Mouse (Mus musculus) testis, adult 2 months (tissue): ENCODE results near the gene Plcb4. TPM values are rescaled to one million over a fixed set of nuclear protein-coding genes. Genes with fewer than 3 reads are reported as not detected.

Experiments
- H3K27ac ChIP-seq: fragments of 200-500 bp; 2 replicates; pipeline ENCODE4 v1.5.1; 2012; ENCODE audit warnings: low read depth, low read length; ENCODE audit not compliant: control insufficient read depth, insufficient read depth
- H3K27me3 ChIP-seq: fragments of 200-500 bp; 2 replicates; pipeline ENCODE4 v1.6.1; 2012; ENCODE audit warnings: mild to moderate bottlenecking, low read length, moderate library complexity; ENCODE audit not compliant: control insufficient read depth, insufficient read depth
- H3K36me3 ChIP-seq: fragments of 200-500 bp; 2 replicates; pipeline ENCODE4 v1.6.1; 2012; ENCODE audit warnings: mild to moderate bottlenecking, low read length; ENCODE audit not compliant: control insufficient read depth, insufficient read depth
- H3K4me1 ChIP-seq: fragments of 200-500 bp; 2 replicates; pipeline ENCODE4 v1.6.1; 2012; ENCODE audit warnings: low read length; ENCODE audit not compliant: control insufficient read depth, insufficient read depth
- H3K4me3 ChIP-seq: fragments of 200-500 bp; 2 replicates; pipeline ENCODE4 v1.5.1; 2012; ENCODE audit warnings: low read depth, mild to moderate bottlenecking, low read length, moderate library complexity, mixed read lengths; ENCODE audit not compliant: control insufficient read depth
- CTCF ChIP-seq: fragments of 200-500 bp; IDR thresholded peaks from 2 replicates; pipeline ENCODE4 v1.5.1; 2012; ENCODE audit warnings: low read depth, mild to moderate bottlenecking, inconsistent platforms, low read length, moderate library complexity; ENCODE audit not compliant: control insufficient read depth, insufficient read depth, insufficient replicate concordance
- POLR2A ChIP-seq: fragments of 200-500 bp; IDR thresholded peaks from 2 replicates; pipeline ENCODE4 v1.6.1; 2012; ENCODE audit warnings: low read depth, mild to moderate bottlenecking, inconsistent platforms, low read length, moderate library complexity; ENCODE audit not compliant: control insufficient read depth
- polyA plus RNA-seq: library from polyadenylated mRNA; depleted of rRNA; stranded (reverse); fragments of >200 nt; gene quantifications from 2 replicates; pipeline ENCODE4 v1.2.3, GENCODE M21; 2012

Gene Plcb4
- polyA plus RNA-seq, 1 experiment = 12.3 TPM

- no peaks in the 10 kb centered on the region for H3K27me3 ChIP-seq
- TF ChIP-seq CTCF (no peak), POLR2A (no peak)
- no peak overlapping the region for H3K4me3 ChIP-seq
- H3K4me1 ChIP-seq = no peaks in the 10 kb centered on the region
- no peak overlapping the region for H3K27ac ChIP-seq
- H3K36me3 ChIP-seq = no peaks in the 10 kb centered on the region
Measured at GRCm38 (mm10) chr2:135673649-135674048, 14.8 kb downstream of the Plcb4 start.

DNA sequence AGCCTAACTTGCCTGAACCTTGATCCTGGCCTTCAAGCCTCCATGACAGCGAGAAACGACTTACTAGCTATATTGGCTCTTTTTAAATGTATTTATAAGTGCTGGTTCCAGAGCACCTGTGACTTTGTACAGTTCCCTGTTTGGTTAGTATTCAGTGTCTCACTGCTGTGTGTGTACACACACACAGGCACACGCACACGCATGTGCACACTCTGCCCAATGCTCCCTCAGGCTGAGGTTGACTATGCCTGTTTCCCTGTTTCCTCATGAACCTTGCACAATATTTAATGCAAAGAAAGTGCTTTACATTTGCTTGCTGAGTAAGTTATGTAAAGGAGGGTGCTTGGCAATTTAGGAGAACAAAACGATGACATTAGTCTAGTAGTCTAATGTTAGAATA is 16.5 kb downstream of the Plcb4 start:
- no peaks in the 10 kb centered on the region for H3K27me3 ChIP-seq
- H3K36me3 ChIP-seq = no peaks in the 10 kb centered on the region
- no peaks in the 10 kb centered on the region for H3K4me1 ChIP-seq
- H3K4me3 ChIP-seq = no peak overlapping the region
- TF ChIP-seq CTCF (no peak), POLR2A (no peak)
- peak overlapping the region; percentile 21; the same call in 1 of the 2 replicates for H3K27ac ChIP-seq

DNA sequence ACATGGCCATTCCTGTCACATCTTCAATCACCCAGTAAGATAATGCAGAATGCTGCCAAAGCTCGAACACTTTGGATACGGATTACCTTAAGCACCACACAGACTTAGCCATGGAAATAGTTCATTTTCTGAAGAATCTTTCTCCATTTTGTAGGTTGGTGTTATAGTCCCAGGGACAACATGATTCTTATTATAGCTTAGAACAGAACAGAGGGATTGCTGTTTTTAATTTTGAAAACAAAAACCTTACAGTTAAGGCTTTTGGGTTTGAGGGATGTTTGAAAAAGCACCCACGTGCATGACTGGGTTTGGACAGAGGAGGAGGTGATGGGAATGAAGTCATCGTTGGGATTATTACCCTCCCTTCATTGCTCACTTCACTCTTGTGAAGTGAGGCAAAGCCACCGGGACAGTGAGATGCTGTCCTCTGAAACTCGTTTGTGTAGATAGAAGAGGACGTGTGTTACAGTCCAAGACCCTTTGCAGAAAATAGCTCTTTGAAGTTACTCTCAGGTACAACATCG is 18.2 kb downstream of the Plcb4 start:
- Histone ChIP-seq H3K27me3 (no peaks in the 10 kb centered on the region), H3K4me1 (no peaks in the 10 kb centered on the region), H3K4me3 (no peak overlapping the region), H3K27ac (no peak overlapping the region), H3K36me3 (no peaks in the 10 kb centered on the region)
- no peak for TF ChIP-seq POLR2A
- no peak for TF ChIP-seq CTCF

- TF ChIP-seq CTCF (no peak), POLR2A (no peak)
- Histone ChIP-seq H3K4me3 (no peak overlapping the region), H3K27ac (no peak overlapping the region), H3K4me1 (no peaks in the 10 kb centered on the region), H3K36me3 (no peaks in the 10 kb centered on the region), H3K27me3 (no peaks in the 10 kb centered on the region)
Measured at GRCm38 (mm10) chr2:135677601-135678000, 18.8 kb downstream of the Plcb4 start.

DNA sequence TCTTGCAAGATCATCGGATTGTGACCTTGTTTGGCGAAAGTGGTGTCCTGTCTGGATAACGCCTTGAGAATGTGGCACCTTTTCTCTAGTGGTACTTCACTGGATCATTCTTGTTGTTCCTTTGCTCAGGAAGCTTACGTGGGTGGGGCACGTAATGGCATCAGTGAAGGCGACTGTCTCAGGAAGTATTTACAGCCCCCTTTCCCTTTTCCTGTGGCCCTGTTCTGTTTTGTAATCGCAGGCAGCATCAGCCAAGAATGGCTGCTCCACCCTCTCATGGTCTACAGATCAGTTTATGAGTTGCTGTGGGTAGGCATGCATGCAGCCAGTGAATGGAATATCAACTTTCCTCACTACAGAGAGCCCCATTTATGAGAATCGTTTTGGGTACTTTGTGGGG is 21.2 kb downstream of the Plcb4 start:
- H3K27ac ChIP-seq = no peak overlapping the region
- H3K4me3 ChIP-seq = no peak overlapping the region
- no peak for TF ChIP-seq CTCF
- no peak for TF ChIP-seq POLR2A
- H3K4me1 ChIP-seq = no peaks in the 10 kb centered on the region
- H3K36me3 ChIP-seq = no peaks in the 10 kb centered on the region
- no peaks in the 10 kb centered on the region for H3K27me3 ChIP-seq

GRCm38 (mm10) chr2:135680406-135681134 is 21.8 kb downstream of the Plcb4 start:
- Histone ChIP-seq H3K4me1 (no peaks in the 10 kb centered on the region), H3K27ac (no peak overlapping the region), H3K36me3 (no peaks in the 10 kb centered on the region), H3K4me3 (no peak overlapping the region), H3K27me3 (no peaks in the 10 kb centered on the region)
- no peak for TF ChIP-seq POLR2A
- TF ChIP-seq CTCF = no peak

- no peak overlapping the region for H3K27ac ChIP-seq
- H3K27me3 ChIP-seq = no peaks in the 10 kb centered on the region
- no peaks in the 10 kb centered on the region for H3K36me3 ChIP-seq
- H3K4me3 ChIP-seq = no peak overlapping the region
- no peak for TF ChIP-seq POLR2A
- TF ChIP-seq CTCF = no peak
- no peaks in the 10 kb centered on the region for H3K4me1 ChIP-seq
Measured at GRCm38 (mm10) chr2:135683684-135684440, 25.1 kb downstream of the Plcb4 start.
